Mouse (Mus musculus) hematopoietic stem cell, adult 5-6 weeks (primary cell): ENCODE measurements around the gene Herpud2. TPM values are rescaled to one million over a fixed set of nuclear protein-coding genes. Genes with fewer than 3 reads are reported as not detected.
"Not testable (repeated sequence)": the region's sequence is repeated elsewhere in the genome, so short reads cannot be mapped to it uniquely, and the experiment has no call there.

Experiments
- ATAC-seq, 2 experiments: fragments of 125-278 bp in 1 of 2; replicated peaks in 1 of 2; 2 replicates each; pipeline ENCODE4 v1.8.0; 2016 to 2017; ENCODE audit warnings: inconsistent platforms in 2 of 2, mild to moderate bottlenecking in 2 of 2, moderate number of reproducible peaks in 2 of 2, low read depth in 1 of 2, moderate TSS enrichment in 1 of 2; ENCODE audit not compliant: low FRiP score in 2 of 2, poor library complexity in 2 of 2, severe bottlenecking in 2 of 2, insufficient read depth in 1 of 2, low TSS enrichment in 1 of 2
- total RNA-seq: library from RNA; stranded (forward); fragments of 172-1452, 232-1000 nt; gene quantifications from 2 replicates; pipeline ENCODE4 v1.2.3, GENCODE M21; 2017

Herpud2 gene
- total RNA-seq, 1 experiment from 2014 or later: 24.1 TPM

- ATAC-seq: no peak
These were observed 1.4 kb upstream of the Herpud2 start for GRCm38 (mm10) chr9:25153066-25153465.

GRCm38 (mm10) chr9:25152457-25152856, 837 bp upstream of the Herpud2 start:
- no peak for ATAC-seq

GRCm38 (mm10) chr9:25150791-25151610, 619 bp downstream of the Herpud2 start:
- peak in 1 of 2 experiments; percentile 8; a peak in 3 of 4 replicates for ATAC-seq

GRCm38 (mm10) chr9:25148767-25149166, 2.9 kb downstream of the Herpud2 start:
- no peak for ATAC-seq

- no peak for ATAC-seq
These were observed 5.7 kb downstream of the Herpud2 start for GRCm38 (mm10) chr9:25145925-25146324.

- no peak for ATAC-seq
These were observed 7.7 kb downstream of the Herpud2 start for GRCm38 (mm10) chr9:25143950-25144349.

- ATAC-seq: no peak
These were observed 8.6 kb downstream of the Herpud2 start for GRCm38 (mm10) chr9:25142988-25143387.

- ATAC-seq: no peak
These were observed 9.6 kb downstream of the Herpud2 start for GRCm38 (mm10) chr9:25142041-25142440.

- ATAC-seq: no peak; a peak in 1 of 4 replicates
These were observed 11.3 kb downstream of the Herpud2 start for GRCm38 (mm10) chr9:25140330-25140729.

GRCm38 (mm10) chr9:25138900-25139299, 12.7 kb downstream of the Herpud2 start:
- ATAC-seq: no peak

- no peak for ATAC-seq
These were observed 18.7 kb downstream of the Herpud2 start for GRCm38 (mm10) chr9:25132920-25133319.

- no peak for ATAC-seq
These were observed 19.4 kb downstream of the Herpud2 start for GRCm38 (mm10) chr9:25132253-25132652.

- no peak; a peak in 1 of 4 replicates for ATAC-seq
These were observed 27.6 kb downstream of the Herpud2 start for GRCm38 (mm10) chr9:25124048-25124447.

GRCm38 (mm10) chr9:25123590-25123989, 28.0 kb downstream of the Herpud2 start:
- ATAC-seq: not testable (repeated sequence)

GRCm38 (mm10) chr9:25104638-25105037, 47.0 kb downstream of the Herpud2 start:
- ATAC-seq: peak; percentile 82 to 89; a peak in 3 of 4 replicates

- ATAC-seq: no peak
These were observed 48.7 kb downstream of the Herpud2 start for GRCm38 (mm10) chr9:25102881-25103280.

- ATAC-seq: no peak
These were observed 60.8 kb downstream of the Herpud2 start for GRCm38 (mm10) chr9:25090853-25091252.

- ATAC-seq: no peak
These were observed 62.5 kb downstream of the Herpud2 start, which contains the start of gene Gm10181 for GRCm38 (mm10) chr9:25089122-25089521. Gm10181 (plus strand) TSS chr9:25089422.

GRCm38 (mm10) chr9:25076505-25076904, 75.1 kb downstream of the Herpud2 start:
- no peak for ATAC-seq
